Mouse (Mus musculus) frontal cortex, adult 2 months (tissue): ENCODE data around the gene Gm10563. TPM values are rescaled to one million over a fixed set of nuclear protein-coding genes. Genes with fewer than 3 reads are reported as not detected.
"Not testable (repeated sequence)": the region's sequence is repeated elsewhere in the genome, so short reads cannot be mapped to it uniquely, and the experiment has no call there.

ENCODE experiments used
- DNase-seq, 2 experiments: peaks; one replicate each; pipeline ENCODE4 v3.0.0; 2022; ENCODE audit warnings: low spot score in 1 of 2; ENCODE audit errors: extremely low spot score in 1 of 2
- polyA plus RNA-seq: library from polyadenylated mRNA; depleted of rRNA; stranded (reverse); fragments of >200 nt; gene quantifications from 2 replicates; pipeline ENCODE4 v1.2.3, GENCODE M21; 2012; rRNA removed

Gm10563 gene
- polyA plus RNA-seq, result not detected in 2 replicates

DNA sequence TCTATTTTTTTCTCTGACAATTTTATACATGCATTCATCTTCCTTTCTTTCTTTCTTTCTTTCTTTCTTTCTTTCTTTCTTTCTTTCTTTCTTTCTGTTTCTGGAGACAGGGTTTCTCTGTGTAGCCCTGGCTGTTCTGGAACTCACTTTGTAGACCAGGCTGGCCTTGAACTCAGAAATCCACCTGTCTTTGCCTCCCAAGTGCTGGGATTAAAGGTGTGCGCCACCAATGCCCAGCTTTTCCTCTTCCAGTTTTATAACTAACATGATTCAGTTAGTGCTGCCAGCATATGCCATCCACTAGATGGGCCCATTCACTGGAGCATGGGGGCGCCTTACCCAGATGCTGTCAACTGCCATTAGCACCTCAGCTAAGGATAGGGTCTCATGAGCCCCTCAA, at the start of gene Gm10563:
Gm10563 (minus strand) TSS at position 101 of the 400 bp plus-strand sequence.
- not testable (repeated sequence) for DNase-seq

DNA sequence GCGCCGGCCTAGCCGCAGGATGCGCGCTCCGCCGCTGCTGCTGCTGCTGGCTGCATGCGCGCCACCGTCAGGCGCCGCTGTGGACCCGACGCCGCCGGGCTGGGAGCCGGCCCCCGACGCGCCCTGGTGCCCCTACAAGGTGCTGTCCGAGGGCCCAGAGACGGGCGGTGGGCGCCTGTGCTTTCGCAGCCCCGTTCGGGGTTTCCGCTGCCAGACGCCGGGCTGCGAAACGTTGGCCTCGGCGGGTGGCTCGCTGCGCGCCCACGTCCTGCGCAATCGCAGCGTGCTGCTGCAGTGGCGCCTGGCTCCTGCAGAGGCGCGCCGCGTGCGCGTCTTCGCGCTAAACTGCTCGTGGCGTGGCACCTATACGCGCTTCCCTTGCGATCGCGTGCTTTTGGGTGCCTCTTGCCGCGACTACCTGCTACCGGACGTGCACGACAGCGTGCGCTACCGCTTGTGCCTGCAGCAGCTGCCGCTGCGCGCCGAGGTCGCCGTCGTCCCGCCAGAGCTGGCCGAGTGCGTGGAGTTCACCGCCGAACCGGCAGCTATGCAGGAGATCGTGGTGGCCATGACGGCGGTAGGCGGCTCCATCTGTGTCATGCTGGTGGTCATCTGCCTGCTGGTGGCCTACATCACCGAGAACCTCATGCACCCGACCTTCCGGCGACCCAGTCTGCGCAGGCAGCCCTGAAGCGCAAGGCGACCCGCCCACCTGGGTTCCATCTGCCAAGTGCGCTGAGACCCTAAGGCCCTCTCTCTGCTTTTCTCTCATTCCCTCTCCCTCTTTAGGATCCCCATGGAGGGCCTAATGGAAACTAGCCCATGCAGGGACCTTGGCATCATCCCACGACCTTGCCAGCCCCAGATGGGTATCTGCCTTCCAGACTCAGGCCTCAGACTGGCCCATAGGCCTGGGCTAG, 49.5 kb upstream of the Gm10563 start:
- peak; percentile 57 to 83 for DNase-seq

DNA sequence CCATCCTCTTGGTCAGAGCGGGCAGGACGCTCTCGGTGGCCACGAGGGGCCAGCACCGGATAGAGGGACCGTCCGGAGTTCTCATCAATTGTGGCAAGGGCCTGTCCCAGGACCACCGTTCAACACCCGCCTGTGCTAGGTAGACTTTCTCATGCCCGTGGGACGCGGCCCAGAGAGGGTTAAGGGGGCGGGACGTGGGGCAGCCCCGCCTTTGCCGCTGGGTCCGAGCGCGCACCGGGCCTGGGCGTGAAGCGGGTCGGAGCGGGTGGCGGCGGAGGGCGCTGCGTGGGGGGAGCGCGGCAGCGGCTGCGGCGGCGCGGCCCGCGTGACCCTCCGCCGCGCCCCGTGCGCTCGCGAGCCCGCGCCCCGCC, 48.9 kb upstream of the Gm10563 start, which contains the start of gene Fndc10:
Fndc10 (plus strand) TSS at position 232 of the 371 bp plus-strand sequence.
- DNase-seq, result peak in 1 of 2 experiments; percentile 76

DNA sequence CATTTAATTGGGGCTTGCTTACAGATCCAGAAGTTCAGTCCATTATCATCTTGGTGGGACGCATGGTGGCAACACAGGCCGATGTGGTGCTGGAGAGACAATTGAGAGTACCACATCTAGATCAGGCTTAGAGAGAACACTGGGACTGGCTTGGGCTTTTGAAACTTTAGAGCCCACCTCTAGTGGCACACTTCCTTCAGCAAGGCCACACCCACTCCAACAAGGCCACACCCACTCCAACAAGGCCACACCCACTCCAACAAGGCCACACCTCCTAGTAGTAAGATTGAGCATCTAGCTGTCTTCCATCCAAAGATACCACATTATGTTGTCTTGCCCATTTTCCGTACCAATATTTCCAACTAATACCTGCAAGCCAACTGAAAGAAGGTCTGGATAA, 47.2 kb upstream of the Gm10563 start:
- DNase-seq, result no peak

DNA sequence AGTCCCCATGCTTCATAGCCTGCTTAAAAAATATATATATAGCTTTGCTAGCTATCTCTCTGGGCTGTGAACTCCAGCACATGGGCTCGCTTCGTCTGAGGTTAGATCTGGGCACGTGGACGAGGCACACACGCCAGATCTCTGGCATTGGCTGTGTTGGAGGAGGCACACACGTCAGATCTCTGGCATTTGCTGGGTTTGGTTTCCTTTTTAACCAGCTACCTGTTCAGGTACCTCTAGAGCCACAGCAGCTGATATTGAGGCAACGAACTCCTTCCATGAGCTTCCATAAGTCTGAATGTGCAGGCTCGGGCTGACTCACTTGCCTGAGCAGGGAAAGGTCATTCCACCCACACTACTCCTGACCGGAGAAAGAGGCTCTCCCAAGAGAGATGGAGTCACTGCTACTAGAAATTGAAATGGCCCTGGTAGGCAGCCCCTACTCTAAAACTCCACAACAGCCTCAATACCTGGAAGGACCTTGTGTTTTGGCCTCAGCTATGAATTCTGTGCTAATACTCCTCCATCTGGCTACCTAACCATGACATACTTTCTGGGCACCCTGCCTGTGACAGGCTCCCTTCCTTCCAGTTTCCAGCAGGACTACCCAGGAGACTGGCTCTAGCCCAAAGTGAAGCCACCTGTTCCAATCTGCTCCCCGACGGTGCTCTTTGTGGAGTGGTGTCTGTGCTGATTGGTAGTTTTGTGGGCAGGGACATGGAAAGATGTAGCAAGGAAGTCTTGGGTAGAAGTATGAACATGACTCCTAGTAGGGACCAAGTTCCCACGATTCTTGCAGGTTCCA, 45.6 kb upstream of the Gm10563 start:
- DNase-seq, result no peak

DNA sequence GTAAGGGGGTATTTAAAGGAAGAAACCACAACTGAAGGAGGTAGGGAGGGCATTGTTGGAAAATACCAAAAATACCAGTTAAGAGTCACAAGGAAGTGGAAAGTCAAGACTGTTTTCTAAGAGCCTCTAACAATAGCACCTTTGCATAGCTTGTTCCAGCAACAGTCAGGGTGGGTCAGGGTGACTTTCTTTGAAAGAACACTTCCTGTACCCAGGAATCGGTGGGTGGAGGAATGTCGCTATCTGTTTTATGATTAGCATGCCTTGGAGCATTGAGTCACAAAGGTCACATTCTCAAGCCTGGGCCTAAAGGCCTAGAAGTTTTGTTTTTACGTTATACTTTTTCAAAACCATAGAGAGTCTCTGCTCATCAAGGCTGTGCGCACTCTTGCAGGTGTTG, 42.6 kb upstream of the Gm10563 start:
- not testable (repeated sequence) for DNase-seq

DNA sequence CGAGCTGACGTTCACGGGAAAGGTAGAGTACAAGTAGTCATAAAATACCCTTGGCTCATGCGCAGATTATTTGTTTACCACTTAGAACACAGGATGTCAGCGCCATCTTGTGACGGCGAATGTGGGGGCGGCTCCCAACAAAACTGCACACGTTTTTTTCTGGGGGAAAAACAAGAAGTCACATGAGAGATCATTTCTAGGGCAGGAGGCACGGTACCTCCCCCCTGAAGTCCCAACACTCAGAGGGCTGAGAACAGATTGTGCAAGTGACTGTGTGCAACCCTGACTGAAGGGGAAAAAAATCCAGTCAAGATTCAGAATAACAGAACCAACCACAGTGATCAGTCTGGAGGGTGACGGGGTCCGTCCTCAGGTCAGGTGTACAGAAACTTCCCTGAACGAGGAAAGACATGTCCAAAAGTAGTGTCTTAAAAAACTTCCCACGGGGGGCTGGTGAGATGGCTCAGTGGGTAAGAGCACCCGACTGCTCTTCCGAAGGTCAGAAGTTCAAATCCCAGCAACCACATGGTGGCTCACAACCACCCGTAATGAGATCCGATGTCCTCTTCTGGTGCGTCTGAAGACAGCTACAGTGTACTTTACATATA, 38.6 kb upstream of the Gm10563 start:
- DNase-seq, result not testable (repeated sequence)

DNA sequence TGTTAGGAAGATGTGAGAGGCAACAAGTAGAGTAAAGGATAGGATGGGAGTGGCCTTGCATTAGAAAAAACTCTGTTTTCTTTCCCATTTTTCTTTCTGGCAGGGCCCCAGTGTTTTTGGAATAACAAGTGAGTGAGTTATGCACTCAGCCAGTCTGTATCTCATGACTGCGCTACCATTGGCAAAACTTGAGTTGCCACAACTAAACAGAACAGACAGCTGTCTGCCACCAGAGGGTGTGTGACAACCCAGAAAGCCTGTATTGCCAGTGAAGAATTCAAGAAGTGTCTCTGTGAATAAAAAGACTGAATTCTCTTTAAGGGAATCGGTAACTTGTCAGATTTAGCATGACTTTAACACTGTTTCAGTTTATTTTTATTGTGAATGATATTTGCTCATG, 30.8 kb upstream of the Gm10563 start:
- DNase-seq, result peak in 1 of 2 experiments; percentile 38

DNA sequence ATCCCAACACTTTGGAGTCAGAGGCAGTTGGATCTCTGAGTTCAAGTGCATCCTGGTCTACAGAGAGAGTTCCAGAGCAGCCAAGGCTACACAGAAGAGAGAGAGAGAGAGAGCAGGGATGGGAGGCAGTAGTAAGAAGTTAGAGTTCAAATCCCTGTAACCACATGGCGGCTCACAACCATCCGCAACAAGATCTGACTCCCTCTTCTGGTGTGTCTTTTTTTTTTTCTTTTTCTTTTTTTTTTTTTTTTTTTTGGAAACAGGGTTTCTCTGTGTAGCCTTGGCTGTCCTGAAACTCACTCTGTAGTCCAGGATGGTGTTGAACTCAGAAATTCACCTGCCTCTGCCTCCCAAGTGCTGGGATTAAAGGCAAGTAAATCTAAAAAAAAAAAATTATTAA, 26.9 kb upstream of the Gm10563 start:
- no peak for DNase-seq

DNA sequence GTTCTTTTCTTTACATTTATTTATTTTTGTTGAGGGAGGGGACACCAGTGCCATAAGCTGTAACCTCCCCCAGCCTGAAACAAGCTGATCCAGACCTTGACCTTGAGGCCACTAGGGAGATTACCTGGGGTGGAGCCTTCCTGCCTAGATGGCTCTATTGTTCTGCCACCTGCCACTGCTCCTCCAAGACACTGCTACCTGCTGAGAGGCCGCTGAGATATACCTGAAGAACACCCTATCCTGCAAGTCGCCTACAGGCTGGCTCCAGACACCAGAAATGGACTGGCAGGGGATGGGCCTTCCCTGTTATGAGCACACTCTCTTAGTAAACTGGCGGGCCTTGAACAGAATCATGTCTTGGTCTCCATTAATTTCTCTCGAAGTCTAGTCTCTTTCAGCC, 25.0 kb upstream of the Gm10563 start:
- not testable (repeated sequence) for DNase-seq

DNA sequence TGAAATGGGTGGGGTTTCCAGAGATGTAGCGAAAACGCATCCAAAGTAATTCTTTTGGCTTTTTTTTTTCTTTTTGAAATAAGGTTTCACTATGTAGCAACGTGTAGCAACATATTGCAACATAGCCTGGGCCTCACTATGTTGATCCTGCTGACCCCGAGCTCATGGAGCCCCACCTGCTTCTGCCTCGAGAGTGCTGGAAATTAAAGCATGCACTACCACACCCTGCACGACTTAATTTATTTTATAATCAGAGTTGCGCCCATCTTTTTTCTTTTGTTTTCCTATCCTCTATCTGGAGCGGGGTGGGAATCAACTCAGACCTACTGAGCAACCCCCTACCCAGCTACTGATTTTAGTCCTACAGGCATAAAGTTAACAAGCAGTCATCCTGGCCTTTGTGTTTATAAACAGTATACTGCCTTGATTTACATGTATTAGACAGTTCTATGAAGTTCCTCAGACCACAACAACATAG, 24.4 kb upstream of the Gm10563 start:
- DNase-seq, result no peak

DNA sequence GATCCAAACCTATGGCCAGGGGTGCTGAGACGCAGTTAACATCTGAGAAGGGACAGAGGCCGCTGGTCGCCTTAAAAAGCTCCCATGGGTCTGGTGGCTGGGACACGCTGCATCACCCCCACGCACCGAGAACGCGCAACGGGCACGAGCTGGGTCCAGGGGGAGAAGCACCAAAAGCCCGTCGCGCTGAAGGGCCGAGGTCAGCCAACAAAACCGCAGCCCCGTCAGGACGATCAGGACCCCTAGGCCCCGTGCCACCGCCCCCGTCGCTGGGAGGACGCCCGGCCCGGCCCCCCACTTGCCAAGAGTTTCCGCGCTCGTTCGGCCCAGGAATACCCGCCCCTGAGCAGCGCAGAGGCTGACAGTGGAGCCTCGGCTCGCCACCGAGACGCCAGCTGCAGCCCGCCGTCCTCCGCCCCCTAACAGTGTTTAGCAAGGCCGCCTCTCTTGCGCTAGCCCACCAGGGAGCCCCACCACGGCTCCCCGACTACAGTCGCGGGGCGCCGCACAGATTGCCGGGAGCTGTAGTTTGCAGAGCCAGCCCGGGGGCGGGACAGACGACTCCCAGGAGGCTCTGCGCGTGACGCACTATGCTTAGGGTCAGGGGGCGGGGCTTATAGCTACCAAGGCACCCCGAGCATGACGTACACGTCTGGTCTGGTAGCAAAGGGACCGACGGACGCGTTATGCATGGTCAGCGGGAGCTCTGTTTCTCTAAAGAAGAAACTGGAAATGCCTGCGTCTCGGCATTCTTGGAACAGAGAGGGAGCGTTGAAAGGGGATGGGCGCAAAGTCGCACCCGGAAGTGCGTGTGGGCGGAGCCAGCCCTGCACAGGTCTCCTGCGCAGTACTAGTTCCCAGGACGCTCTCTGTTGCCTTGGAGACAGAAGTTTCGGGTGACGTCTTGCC, 23.7 kb upstream of the Gm10563 start, which contains the start of gene Mib2:
Mib2 (minus strand) TSS at position 510 of the 909 bp plus-strand sequence.
- DNase-seq, result peak; percentile 96 to 98

DNA sequence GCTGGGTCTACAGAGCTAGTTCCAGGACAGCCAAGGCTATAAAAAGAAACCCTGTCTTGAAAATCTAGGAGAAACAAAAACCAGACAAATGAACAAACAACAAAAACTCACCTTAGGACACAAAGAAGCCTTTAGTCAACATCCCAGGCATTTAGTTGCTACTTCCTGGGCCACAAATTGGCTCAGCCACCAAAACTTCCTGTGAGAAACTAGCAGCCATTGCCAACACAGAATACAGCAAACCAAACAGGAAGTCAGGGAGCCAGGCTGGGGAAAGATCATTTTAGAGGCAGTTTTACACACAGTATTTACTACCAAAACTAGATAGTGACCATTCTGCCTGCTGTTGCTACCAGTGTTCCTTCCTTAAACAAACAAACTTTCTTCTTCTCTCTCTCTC, 21.7 kb upstream of the Gm10563 start:
- DNase-seq, result no peak

DNA sequence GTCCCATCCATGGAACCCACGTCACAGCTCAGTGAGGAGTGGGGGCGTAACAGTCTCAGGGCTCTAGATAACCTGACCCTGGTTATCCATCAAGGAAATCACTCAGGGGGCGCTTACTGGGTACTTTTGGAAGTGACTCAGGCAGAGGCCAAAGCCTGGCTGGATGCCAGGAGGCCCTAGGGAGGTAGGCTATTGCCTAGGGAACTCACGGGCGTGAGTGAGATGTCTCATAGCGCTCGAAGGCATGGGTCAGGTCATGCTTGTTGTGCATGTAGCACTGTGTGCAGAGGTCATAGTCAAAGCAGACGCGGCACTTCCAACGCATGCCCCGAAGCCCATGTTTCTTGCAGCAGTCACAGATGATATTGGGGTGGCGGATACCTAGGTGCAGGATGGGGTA, 15.4 kb upstream of the Gm10563 start:
- DNase-seq, result no peak

DNA sequence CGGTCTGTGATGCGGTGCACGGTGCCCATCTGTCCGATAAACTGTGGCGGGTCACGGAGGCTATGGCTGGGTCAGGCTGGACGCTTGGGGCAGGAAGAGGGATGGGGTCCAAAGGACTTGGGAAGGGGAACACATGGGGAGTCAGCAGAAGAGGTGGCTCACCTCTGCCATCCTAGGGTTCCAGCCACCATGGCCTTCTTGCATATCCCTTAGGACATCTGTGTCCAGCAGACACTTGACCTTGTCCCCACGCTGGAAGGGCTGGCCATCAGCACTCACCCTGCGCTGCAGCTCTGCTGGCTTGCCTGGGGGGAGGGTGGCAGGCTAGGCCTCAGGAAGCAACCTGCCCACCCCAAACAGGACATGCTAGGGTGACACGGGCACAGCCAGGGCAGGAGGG, 13.8 kb upstream of the Gm10563 start:
- no peak for DNase-seq

DNA sequence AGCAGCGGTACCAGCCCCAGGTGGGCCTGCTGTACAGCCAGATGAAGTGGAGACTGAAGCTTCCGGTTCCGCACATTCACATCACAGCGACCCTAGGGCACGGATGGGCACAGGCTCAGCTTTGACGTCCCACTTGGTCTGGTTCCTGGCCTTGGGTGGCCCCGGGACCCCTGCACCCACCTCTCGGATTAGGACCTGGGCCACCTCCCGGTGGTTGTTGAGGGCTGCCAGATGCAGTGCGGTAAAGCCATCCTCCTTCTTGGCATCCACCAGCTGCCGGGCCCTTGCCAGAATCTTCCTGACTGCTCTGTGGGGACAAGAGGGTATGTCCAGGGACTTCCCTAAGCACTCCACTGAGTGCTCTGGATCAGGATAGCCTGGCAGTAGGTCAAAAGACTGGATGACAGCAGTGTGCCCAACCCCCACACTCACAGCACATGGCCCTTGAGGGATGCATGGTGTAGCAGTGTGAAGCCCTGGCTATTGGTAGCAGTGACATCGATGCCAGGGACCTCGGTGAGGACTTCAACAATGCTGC, 11.1 kb upstream of the Gm10563 start:
- DNase-seq, result no peak

DNA sequence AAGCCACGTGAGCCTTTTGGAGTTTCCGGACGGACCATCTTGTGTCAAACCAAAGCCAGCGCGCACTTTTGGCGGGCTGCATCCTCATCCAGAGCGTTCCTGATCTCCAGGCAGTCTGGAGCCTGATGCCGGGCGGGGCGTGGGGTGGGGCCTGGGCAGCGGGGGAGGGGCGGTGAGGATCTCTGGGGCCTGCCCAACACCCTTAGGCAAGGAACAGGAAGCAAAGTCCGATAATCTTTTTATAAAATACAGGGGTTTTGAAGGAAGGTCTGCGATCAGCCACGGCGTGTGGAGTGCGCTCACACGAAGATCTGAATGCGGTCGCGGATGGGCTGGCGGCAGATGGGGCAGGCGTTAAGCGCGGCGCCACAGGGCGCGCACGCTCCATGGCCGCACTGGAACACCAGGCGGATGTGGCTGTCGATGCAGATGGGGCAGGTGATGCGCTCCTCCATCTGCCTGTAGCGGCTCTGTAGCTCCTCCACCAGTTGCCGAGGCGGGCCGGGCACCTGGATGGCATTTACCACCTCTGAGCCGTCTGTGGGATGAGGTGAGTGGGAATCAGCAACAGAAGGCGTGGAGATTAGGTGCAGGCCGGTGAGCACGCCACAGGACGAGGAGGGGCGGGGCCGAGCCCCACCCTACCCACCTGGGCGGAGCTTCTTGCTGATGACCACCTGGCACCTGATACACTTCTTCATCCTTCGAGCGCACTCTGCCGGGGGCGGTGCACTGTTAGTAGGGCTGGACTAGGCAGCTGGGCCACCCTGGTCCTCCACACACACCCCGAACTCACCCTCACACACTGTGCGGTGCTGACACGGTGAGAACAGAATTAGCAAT, 9.5 kb upstream of the Gm10563 start:
- no peak for DNase-seq

DNA sequence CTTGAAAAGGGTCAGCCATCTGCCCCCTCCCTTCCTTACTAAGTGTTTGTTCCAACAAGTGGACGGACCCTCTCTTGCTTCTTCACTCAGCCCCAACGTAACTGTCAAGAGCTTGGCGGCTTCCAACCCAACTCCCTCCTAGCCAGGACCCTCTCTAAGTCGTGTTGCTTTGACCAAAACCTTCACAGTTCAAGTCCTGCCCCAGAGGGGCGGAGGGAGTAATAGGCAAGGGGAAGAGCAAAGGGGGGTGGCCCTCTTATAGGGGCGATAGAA, 8.9 kb upstream of the Gm10563 start:
- DNase-seq, result no peak
